9 mouse cellular contexts compared by ENCODE assay signal in the genomic region with DNA sequence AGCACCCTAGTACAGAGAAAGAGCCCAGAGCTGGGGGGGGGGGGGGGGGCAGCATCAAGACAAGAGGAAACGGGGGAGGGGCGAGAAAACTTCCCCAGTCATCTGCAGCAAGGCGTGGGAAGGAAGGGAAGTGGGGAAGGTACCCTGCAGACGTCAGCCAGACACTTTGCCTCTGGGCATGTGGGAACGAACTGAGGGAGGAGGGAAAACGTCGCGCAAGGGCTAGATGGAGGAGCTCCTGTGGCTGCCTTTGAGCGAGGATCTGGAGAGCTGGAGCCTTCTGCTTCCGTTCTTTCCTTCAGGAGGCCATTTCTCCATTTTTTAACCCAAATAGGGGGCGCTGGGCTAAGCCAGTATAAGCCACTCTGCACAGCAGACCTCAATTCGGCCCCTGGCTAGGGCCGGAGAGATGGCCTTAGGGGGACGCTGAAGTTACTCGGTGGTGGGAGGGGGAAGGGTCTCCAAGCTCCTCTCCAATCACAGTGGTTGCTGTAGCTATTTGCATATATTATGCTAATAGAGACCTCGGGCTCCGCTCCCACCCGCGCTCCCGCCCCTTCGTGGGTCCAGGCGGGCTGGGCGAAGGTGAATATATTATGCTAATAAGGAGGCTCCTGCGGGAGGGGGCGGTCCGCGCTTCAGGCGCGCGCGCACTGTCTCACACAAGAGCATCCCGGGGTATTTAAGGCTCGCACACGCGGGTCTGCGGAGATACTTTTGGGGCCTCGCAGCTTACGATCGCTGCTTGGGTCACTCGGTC. TPM values are rescaled to one million over a fixed set of nuclear protein-coding genes. Genes with fewer than 3 reads are reported as not detected.
DNase-seq lines count a peak whose midpoint lies in the region; ATAC-seq and TF ChIP-seq lines count a peak whose summit lies in the region.
"Had no signal": no experiment of that assay in that cellular context is flagged by ENCODE, and none has a peak within 500 bp of the region (broad histone marks: within the 10 kb centered on the region; RNA-seq: fewer than 3 reads in every experiment).

No protein-coding gene starts in this region.

- TF ChIP-seq CTCF in cerebellum, adult 2 months (IDR thresholded peaks at IDR 0.05; ENCODE audit: borderline replicate concordance, insufficient read depth, low read depth, low read length): no peak

- ATAC-seq in frontal cortex, adult (ENCODE audit: low TSS enrichment): peak; percentile 85
- ATAC-seq in liver, embryonic 16.5 days (ENCODE audit: low read depth): peak; percentile 71
- peak; percentile 95 for ATAC-seq in neural tube, embryonic 13.5 days (ENCODE audit: low read depth)

- peak overlapping the region; percentile 47 for H3K4me3 ChIP-seq in cerebellum, adult 2 months (replicated peaks; ENCODE audit: insufficient read depth, low read depth, low read length)
- peak overlapping the region; percentile 43 for H3K4me3 ChIP-seq in liver, embryonic 16.5 days (ENCODE audit: low read depth, low read length)
- peak overlapping the region; percentile 54 for H3K4me3 ChIP-seq in neural tube, embryonic 13.5 days

- H3K36me3 ChIP-seq in liver, embryonic 16.5 days (ENCODE audit: control insufficient read depth, insufficient read depth): no peaks in the 10 kb centered on the region
- H3K36me3 ChIP-seq in neural tube, embryonic 13.5 days: no peaks in the 10 kb centered on the region

- H3K27me3 ChIP-seq in cerebellum, adult 2 months (ENCODE audit: control insufficient read depth, insufficient read depth, low read length): no peaks in the 10 kb centered on the region
- H3K27me3 ChIP-seq in liver, embryonic 16.5 days (ENCODE audit: control insufficient read depth, insufficient read depth, low read depth, low read length): peaks cover 19% of the 10 kb centered on the region
- H3K27me3 ChIP-seq in neural tube, embryonic 13.5 days: peaks cover 17% of the 10 kb centered on the region
- H3K27me3 ChIP-seq: CH12.LX had no signal

- H3K4me2 ChIP-seq in liver, embryonic 16.5 days (ENCODE audit: low read depth, low read length): peak overlapping the region; percentile 65
- H3K4me2 ChIP-seq in neural tube, embryonic 13.5 days: peak overlapping the region; percentile 100

- under 1% methylated on average over 40 of the region's 40 CpGs for WGBS in cerebellum, adult 2 months
- WGBS in liver, embryonic 16.5 days (ENCODE audit: insufficient replicate concordance): under 1% methylated on average over 40 of the region's 40 CpGs
- under 1% methylated on average over 40 of the region's 40 CpGs for WGBS in neural tube, embryonic 13.5 days

- H3K4me1 ChIP-seq in cerebellum, adult 2 months (ENCODE audit: control insufficient read depth, insufficient read depth, low read length): no peaks in the 10 kb centered on the region
- no peaks in the 10 kb centered on the region; the same call in 1 of the 2 replicates for H3K4me1 ChIP-seq in liver, embryonic 16.5 days (ENCODE audit: control insufficient read depth, low read depth, low read length)
- H3K4me1 ChIP-seq in neural tube, embryonic 13.5 days (replicated peaks): peaks cover 10% of the 10 kb centered on the region; the same call in 1 of the 2 replicates

- no peak for TF ChIP-seq POLR2A in cerebellum, adult 2 months (IDR thresholded peaks at IDR 0.05; ENCODE audit: borderline replicate concordance, insufficient read depth, low read length)

- H3K9me3 ChIP-seq in liver, embryonic 16.5 days (replicated peaks; ENCODE audit: control insufficient read depth, low read length): no peaks in the 10 kb centered on the region
- no peaks in the 10 kb centered on the region for H3K9me3 ChIP-seq in neural tube, embryonic 13.5 days

- no peak overlapping the region for H3K27ac ChIP-seq in cerebellum, adult 2 months (ENCODE audit: insufficient read depth, low read length)
- H3K27ac ChIP-seq in liver, embryonic 16.5 days (ENCODE audit: low read length): no peak overlapping the region; the same call in 1 of the 2 replicates
- H3K27ac ChIP-seq in neural tube, embryonic 13.5 days (replicated peaks): peak overlapping the region; percentile 33; the same call in 1 of the 2 replicates

- H3K9ac ChIP-seq in liver, embryonic 16.5 days (ENCODE audit: low read depth, low read length): no peak overlapping the region
- peak overlapping the region; percentile 70 for H3K9ac ChIP-seq in neural tube, embryonic 13.5 days

- peak; percentile 13 for DNase-seq in CD4-positive helper T cell, adult 2 months (ENCODE audit: low read depth, low spot score)
- peak; percentile 24 to 34 for DNase-seq in cerebellum, adult 2 months
- DNase-seq in heart, postnatal 4 days: peak; percentile 77
- DNase-seq in layer of hippocampus, adult 18-20 months (ENCODE audit: low spot score in 2 of 2): peak; percentile 82 to 84
- DNase-seq in testis, postnatal 10 days (ENCODE audit: low spot score): peak; percentile 80

RNA-seq across cellular contexts. Expression of a gene that starts 49.1 kb away (rescaled TPM):
- polyA plus RNA-seq in cerebellum, adult 2 months (2012; rRNA removed): 3.5 and 3.7 TPM in 2 replicates
- total RNA-seq in heart, postnatal 4 days (2021): 1 to 10 TPM; 1.7 to 1.8 TPM
- total RNA-seq in layer of hippocampus, adult 18-20 months (2021): 10 to 100 TPM; 70.7 to 71.0 TPM
- polyA plus RNA-seq in liver, embryonic 16.5 days (2015; fragmentation: Nextera tagmentation; extraction: Ambion mirVana): 0.77 and 1.0 TPM in 2 replicates
- 3.1 and 4.5 TPM in 2 replicates for polyA plus RNA-seq in neural tube, embryonic 13.5 days (2015; fragmentation: Nextera tagmentation; extraction: Ambion mirVana)
- total RNA-seq: CH12.LX had no signal

Comparison
In these comparisons a context has a peak if more than half of its experiments do, and no peak if none do; other contexts are left out.
1. DNase-seq: peak in every context shown above with its lines; median percentile 83 in layer of hippocampus, adult 18-20 months; 80 in testis, postnatal 10 days; 77 in heart, postnatal 4 days; 29 in cerebellum, adult 2 months; 13 in CD4-positive helper T cell, adult 2 months.